Mouse (Mus musculus) myocyte (in vitro differentiated cells): ENCODE data around the gene Actb. TPM values are rescaled to one million over a fixed set of nuclear protein-coding genes. Genes with fewer than 3 reads are reported as not detected.

ENCODE experiments used
- H3K27me3 ChIP-seq: one replicate; pipeline ENCODE4 v1.6.1; 2011; ENCODE audit not compliant: control insufficient read depth, insufficient read depth, insufficient read length
- H3K36me3 ChIP-seq: one replicate; pipeline ENCODE4 v1.6.1; 2011; ENCODE audit not compliant: control insufficient read depth, insufficient read depth
- H3K4me2 ChIP-seq: one replicate; pipeline ENCODE4 v1.6.1; 2011; ENCODE audit warnings: low read depth, control low read depth
- H3K4me3 ChIP-seq: one replicate; pipeline ENCODE4 v1.5.1; 2011; ENCODE audit warnings: mild to moderate bottlenecking, control low read depth, moderate library complexity
- H3K79me2 ChIP-seq: one replicate; pipeline ENCODE4 v1.6.1; 2011; ENCODE audit not compliant: control insufficient read depth, insufficient read depth
- H3ac ChIP-seq: one replicate; pipeline ENCODE4 v1.6.1; 2011; ENCODE audit not compliant: control insufficient read depth, insufficient read length
- CEBPB ChIP-seq: IDR thresholded peaks from 2 replicates; pipeline ENCODE4 v1.6.1; 2011; ENCODE audit warnings: mild to moderate bottlenecking, moderate library complexity; ENCODE audit not compliant: poor library complexity, insufficient read depth, severe bottlenecking
- E2F4 ChIP-seq: IDR thresholded peaks from one replicate; pipeline ENCODE4 v1.6.1; 2011; ENCODE audit warnings: mild to moderate bottlenecking, control low read depth, moderate library complexity; ENCODE audit not compliant: insufficient read depth
- MAX ChIP-seq: IDR thresholded peaks from one replicate; pipeline ENCODE4 v1.6.1; 2011; ENCODE audit warnings: low read depth, mild to moderate bottlenecking, control low read depth
- MYOD1 ChIP-seq, 3 experiments: IDR thresholded peaks; one replicate each; pipeline ENCODE4 v1.6.1; 2011; ENCODE audit warnings: control low read depth in 2 of 3, low read depth in 2 of 3, mild to moderate bottlenecking in 2 of 3, moderate library complexity in 1 of 3; ENCODE audit not compliant: insufficient read length in 2 of 3, control insufficient read depth in 1 of 3
- MYOG ChIP-seq, 3 experiments: IDR thresholded peaks; one replicate each; pipeline ENCODE4 v1.6.1; 2011; ENCODE audit warnings: control low read depth in 2 of 3, low read depth in 2 of 3, mild to moderate bottlenecking in 2 of 3; ENCODE audit not compliant: insufficient read length in 2 of 3, control insufficient read depth in 1 of 3, insufficient read depth in 1 of 3
- POLR2A ChIP-seq: IDR thresholded peaks from one replicate; pipeline ENCODE4 v1.6.1; 2011; ENCODE audit warnings: low read depth, mild to moderate bottlenecking, control low read depth, moderate library complexity; ENCODE audit not compliant: insufficient read length
- POLR2AphosphoS2 ChIP-seq: IDR thresholded peaks from one replicate; pipeline ENCODE4 v1.6.1; 2011; ENCODE audit warnings: low read depth, control low read depth; ENCODE audit not compliant: insufficient read length
- REST ChIP-seq: IDR thresholded peaks from one replicate; pipeline ENCODE4 v1.6.1; 2011; ENCODE audit warnings: mild to moderate bottlenecking, control low read depth, moderate library complexity; ENCODE audit not compliant: insufficient read depth, insufficient read length
- SRF ChIP-seq: IDR thresholded peaks from one replicate; pipeline ENCODE4 v1.6.1; 2011; ENCODE audit warnings: low read depth; ENCODE audit not compliant: control insufficient read depth, insufficient read length
- TCF12 ChIP-seq: IDR thresholded peaks from one replicate; pipeline ENCODE4 v1.6.1; 2011; ENCODE audit warnings: mild to moderate bottlenecking, control low read depth; ENCODE audit not compliant: poor library complexity, insufficient read depth, severe bottlenecking
- TCF3 ChIP-seq: IDR thresholded peaks from one replicate; pipeline ENCODE4 v1.6.1; 2011; ENCODE audit warnings: low read depth, control low read depth; ENCODE audit not compliant: insufficient read length
- USF1 ChIP-seq: IDR thresholded peaks from one replicate; pipeline ENCODE4 v1.6.1; 2011; ENCODE audit warnings: low read depth, mild to moderate bottlenecking, control low read depth, moderate library complexity
- polyA plus RNA-seq: library from polyadenylated mRNA; unstranded; fragments of >200 nt; fragmentation: generic; extraction: Trizol; gene quantifications from one replicate; pipeline ENCODE4 v1.2.1, GENCODE M21; 2012; ENCODE audit warnings: missing spikeins

Actb gene
- polyA plus RNA-seq, 1 experiment, result 2,198 TPM

GRCm38 (mm10) chr5:142903470-142904207 is 2.9 kb downstream of the Actb start:
- H3K36me3 ChIP-seq, result peaks cover 46% of the 10 kb centered on the region
- TF ChIP-seq POLR2AphosphoS2, result peak; percentile 90
- TF ChIP-seq CEBPB, result no peak
- no peak for TF ChIP-seq SRF
- TF ChIP-seq MAX, result no peak
- peak; percentile 57 for TF ChIP-seq POLR2A
- no peak for TF ChIP-seq E2F4

DNA sequence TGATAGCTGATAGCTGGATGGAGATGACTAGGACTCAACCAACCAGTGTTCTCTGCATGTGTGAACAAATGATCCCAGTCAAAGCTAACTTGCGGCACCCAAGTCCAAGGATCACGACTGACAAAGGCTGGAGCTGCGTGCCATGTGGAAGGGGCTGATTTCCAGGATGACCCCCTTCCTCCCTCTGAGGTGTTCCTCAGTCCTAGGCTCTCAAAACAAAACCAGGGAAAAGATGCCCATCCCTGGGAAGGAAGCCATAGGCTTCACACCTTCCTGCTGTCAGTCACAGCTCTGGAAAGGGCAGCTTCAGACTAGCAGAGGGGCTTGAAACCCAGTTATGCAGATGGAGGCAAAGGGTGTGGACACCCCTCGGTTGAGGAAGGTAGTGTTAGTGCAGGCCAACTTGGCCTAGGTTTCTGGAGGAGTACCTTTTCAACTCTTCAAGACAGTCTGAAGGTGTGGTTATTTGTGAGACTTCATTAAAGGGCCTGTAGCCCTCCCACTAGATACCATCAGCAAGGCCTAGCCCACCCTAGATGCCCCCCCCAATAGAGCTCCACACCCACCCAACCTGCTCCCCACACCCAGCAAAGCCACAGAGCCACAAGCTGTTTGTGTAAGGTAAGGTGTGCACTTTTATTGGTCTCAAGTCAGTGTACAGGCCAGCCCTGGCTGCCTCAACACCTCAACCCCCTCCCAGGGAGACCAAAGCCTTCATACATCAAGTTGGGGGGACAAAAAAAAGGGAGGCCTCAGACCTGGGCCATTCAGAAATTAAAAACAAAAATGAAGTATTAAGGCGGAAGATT is 3.8 kb downstream of the Actb start:
- peak overlapping the region; percentile 97 for H3K4me3 ChIP-seq
- H3ac ChIP-seq, result no peak overlapping the region
- peaks cover 46% of the 10 kb centered on the region for H3K36me3 ChIP-seq
- no peaks in the 10 kb centered on the region for H3K27me3 ChIP-seq
- TF ChIP-seq POLR2A (peak; percentile 73), REST (no peak), POLR2AphosphoS2 (peak; percentile 92), E2F4 (no peak), SRF (no peak), CEBPB (no peak), USF1 (no peak), MAX (no peak), MYOD1 (IDR thresholded peaks at IDR 0.05; ENCODE audit: control insufficient read depth in 1 of 3, insufficient read length in 2 of 3, low read depth in 2 of 3) (no peak), TCF3 (no peak), TCF12 (no peak), MYOG (IDR thresholded peaks at IDR 0.05; ENCODE audit: control insufficient read depth in 1 of 3, insufficient read depth in 1 of 3, insufficient read length in 2 of 3, low read depth in 2 of 3) (no peak)
- H3K79me2 ChIP-seq, result peaks cover 39% of the 10 kb centered on the region
- peak overlapping the region; percentile 79 for H3K4me2 ChIP-seq

More at GRCm38 (mm10) chr5:142903470-142904207, 2.9 kb downstream of the Actb start:
- no peaks in the 10 kb centered on the region for H3K27me3 ChIP-seq
- peak overlapping the region; percentile 81 for H3ac ChIP-seq
- peak overlapping the region; percentile 79 for H3K4me2 ChIP-seq
- peak overlapping the region; percentile 97 for H3K4me3 ChIP-seq
- peaks cover 46% of the 10 kb centered on the region for H3K79me2 ChIP-seq

DNA sequence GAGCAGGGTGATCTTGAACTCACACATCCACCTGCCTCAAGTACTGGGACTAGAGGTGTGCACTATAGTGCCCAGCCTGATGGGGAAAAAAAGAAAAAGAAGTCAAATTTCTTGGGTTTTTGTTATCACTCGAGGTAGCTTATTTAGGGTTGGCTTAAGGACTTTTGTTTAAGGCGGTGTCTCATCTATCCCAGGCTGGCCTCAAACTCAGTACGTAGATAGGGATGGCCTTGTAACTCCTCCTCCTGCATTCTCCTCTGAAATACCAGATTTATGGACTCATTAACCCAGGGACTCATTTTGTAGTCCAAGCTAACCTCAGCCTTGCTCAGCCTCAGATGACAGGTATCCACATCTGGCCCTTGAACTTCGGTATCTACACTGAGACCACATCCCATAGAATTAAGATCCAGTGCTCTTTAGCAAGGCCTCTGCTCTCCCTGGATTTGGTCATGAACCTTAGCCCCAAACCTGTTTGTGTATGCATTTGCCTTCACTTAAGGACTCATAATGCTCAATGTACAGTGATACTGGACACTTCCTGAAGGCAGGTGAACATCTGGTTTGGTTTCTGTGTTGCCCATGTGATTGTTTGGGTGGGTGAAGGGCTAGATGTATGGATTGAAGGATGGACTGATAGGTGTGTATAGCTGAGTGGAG is 4.6 kb downstream of the Actb start:
- peak overlapping the region; percentile 97 for H3K4me3 ChIP-seq
- H3K4me2 ChIP-seq, result no peak overlapping the region
- H3ac ChIP-seq, result no peak overlapping the region
- H3K36me3 ChIP-seq, result peaks cover 46% of the 10 kb centered on the region
- no peak for TF ChIP-seq TCF3
- TF ChIP-seq POLR2AphosphoS2, result peak; percentile 51
- peaks cover 32% of the 10 kb centered on the region for H3K79me2 ChIP-seq
- no peaks in the 10 kb centered on the region for H3K27me3 ChIP-seq

- H3K4me3 ChIP-seq, result no peak overlapping the region
- peaks cover 46% of the 10 kb centered on the region for H3K36me3 ChIP-seq
- TF ChIP-seq USF1, result no peak
- TF ChIP-seq SRF, result no peak
- TF ChIP-seq POLR2AphosphoS2, result peak; percentile 91
- no peak for TF ChIP-seq MYOD1 (IDR thresholded peaks at IDR 0.05; ENCODE audit: control insufficient read depth in 1 of 3, insufficient read length in 2 of 3, low read depth in 2 of 3)
- TF ChIP-seq E2F4, result no peak
- no peak for TF ChIP-seq MAX
- TF ChIP-seq POLR2A, result peak; percentile 55
- no peak for TF ChIP-seq REST
- H3K27me3 ChIP-seq, result no peaks in the 10 kb centered on the region
- no peak overlapping the region for H3K4me2 ChIP-seq
- H3ac ChIP-seq, result no peak overlapping the region
- H3K79me2 ChIP-seq, result peaks cover 29% of the 10 kb centered on the region
Measured at GRCm38 (mm10) chr5:142901355-142901802, 5.2 kb downstream of the Actb start.

GRCm38 (mm10) chr5:142900651-142901050 is 5.9 kb downstream of the Actb start:
- Histone ChIP-seq H3K27me3 (no peaks in the 10 kb centered on the region), H3K79me2 (peaks cover 22% of the 10 kb centered on the region), H3ac (no peak overlapping the region), H3K4me2 (no peak overlapping the region), H3K4me3 (no peak overlapping the region), H3K36me3 (peaks cover 46% of the 10 kb centered on the region)
- TF ChIP-seq CEBPB (no peak), REST (no peak), POLR2AphosphoS2 (peak; percentile 87), USF1 (no peak)
